Mouse (Mus musculus) ES-Bruce4 (cell line): Measurements from ENCODE around the gene Abca17.

ENCODE experiments used
- CTCF ChIP-seq: IDR thresholded peaks from one replicate; pipeline ENCODE4 v1.8.1; 2011; ENCODE audit warnings: low read depth, low read length
- EP300 ChIP-seq: IDR thresholded peaks from 2 replicates; pipeline ENCODE4 v1.6.1; 2011; ENCODE audit warnings: low read depth, low read length; ENCODE audit not compliant: insufficient read depth
- POLR2A ChIP-seq: IDR thresholded peaks from one replicate; pipeline ENCODE4 v1.8.1; 2011; ENCODE audit warnings: low read length; ENCODE audit not compliant: insufficient read depth

DNA sequence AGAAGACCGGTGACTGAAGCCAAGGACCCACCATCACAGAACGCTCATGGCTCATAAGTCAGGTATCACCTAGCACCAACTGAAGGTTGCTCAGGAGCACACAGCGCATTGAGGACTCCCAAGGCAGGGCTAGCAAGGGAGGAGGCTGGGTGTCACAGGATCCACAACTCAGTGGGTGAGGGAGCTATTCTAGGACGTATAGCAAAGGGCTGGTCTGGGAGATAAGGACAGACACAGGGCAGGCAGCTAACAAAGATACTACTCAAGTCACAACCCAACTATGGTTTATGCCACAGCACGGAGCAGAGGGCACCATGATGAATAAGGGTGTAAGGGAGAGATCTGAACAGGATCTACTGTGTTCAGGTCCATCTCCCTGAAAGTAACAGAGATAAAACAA, 125.0 kb downstream of the Abca17 start:
- TF ChIP-seq CTCF: no peak
- TF ChIP-seq EP300: no peak
- no peak for TF ChIP-seq POLR2A
